8 mouse cellular contexts compared by ENCODE assay signal in the genomic region with DNA sequence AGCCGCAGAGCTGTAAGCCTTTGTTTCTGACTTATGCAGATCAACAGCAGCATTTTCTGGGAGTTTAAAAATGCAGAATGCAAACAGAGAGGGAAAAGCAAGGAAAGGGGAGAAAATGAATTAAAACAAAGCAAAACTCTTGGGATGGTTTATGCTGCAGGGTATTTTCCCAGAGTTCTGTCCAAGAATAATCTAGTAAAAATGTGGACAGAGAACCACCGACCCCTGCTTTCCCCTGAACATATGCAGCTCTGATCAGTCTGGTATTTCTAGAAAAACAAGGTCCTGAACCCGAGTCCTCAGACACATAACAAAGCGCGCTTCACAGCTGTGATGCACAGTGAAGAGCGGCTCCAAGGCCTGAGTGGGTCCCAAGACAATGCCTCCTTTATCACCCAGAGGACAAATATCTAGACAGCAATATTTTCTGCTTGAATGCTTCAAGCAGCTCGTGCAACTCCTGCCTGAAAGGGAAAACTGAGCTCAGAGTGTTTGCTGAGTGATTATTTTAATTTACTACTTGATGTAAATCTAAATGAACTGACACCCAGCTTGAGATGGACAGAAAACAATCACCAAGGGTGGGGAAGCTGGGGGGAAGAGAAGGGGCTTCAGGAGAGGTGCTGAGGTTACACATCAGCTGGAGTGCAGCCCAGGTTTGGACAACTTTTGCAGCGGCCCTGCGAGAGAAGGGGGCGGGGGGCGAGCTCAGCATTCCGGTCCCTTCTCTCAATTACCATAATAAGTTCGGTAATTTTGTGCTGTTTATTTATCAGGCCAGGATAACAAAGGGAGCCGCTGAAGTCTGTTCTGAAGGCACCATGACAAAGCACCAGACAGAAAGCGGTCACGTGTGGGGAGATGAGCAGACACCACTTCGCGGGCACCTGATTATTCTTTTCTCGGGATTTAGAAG.
A peak's percentile ranks its signal among the peaks of the same experiment; 100 is the strongest.
DNase-seq lines count a peak whose midpoint lies in the region; ATAC-seq lines count a peak whose summit lies in the region.

No protein-coding gene starts in this region.

- H3K36me3 ChIP-seq in hindbrain, embryonic 11.5 days (ENCODE audit: control insufficient read depth, insufficient read depth, low read length) = no peaks in the 10 kb centered on the region
- H3K36me3 ChIP-seq in liver, embryonic 13.5 days = no peaks in the 10 kb centered on the region
- H3K36me3 ChIP-seq in stomach, embryonic 14.5 days (ENCODE audit: control insufficient read depth, insufficient read depth, low read length) = no peaks in the 10 kb centered on the region

- H3K27me3 ChIP-seq in hindbrain, embryonic 11.5 days (ENCODE audit: control insufficient read depth, insufficient read depth, low read length) = no peaks in the 10 kb centered on the region
- H3K27me3 ChIP-seq in liver, embryonic 13.5 days = no peaks in the 10 kb centered on the region
- H3K27me3 ChIP-seq in stomach, embryonic 14.5 days (ENCODE audit: control insufficient read depth, insufficient read depth, low read length) = no peaks in the 10 kb centered on the region

- DNase-seq in cerebellum, postnatal 25 days = peak; percentile 7
- no peak for DNase-seq in cerebellum, postnatal 4 days (ENCODE audit: low spot score in 2 of 2)
- peak; percentile 76 for DNase-seq in Muller cell, postnatal 12 days (ENCODE audit: inconsistent ontology term)
- peak; percentile 78 for DNase-seq in hindbrain, embryonic 11.5 days (ENCODE audit: low spot score)
- DNase-seq in liver, embryonic 13.5 days = no peak
- DNase-seq in thymus, adult 18-20 months = no peak
- DNase-seq in urinary bladder, adult 18-20 months (ENCODE audit: low spot score in 2 of 2) = no peak

- ATAC-seq in hindbrain, embryonic 11.5 days (ENCODE audit: low FRiP score) = peak; percentile 96
- no peak for ATAC-seq in liver, embryonic 13.5 days (ENCODE audit: low read depth)
- ATAC-seq in stomach, embryonic 14.5 days (ENCODE audit: insufficient number of reproducible peaks, insufficient read depth, low FRiP score, low read depth) = peak; percentile 58; the same call in 1 of the 2 replicates

- 3% methylated on average over 19 of the region's 19 CpGs for WGBS in hindbrain, embryonic 11.5 days
- 29% methylated on average over 19 of the region's 19 CpGs for WGBS in liver, embryonic 13.5 days (ENCODE audit: insufficient replicate concordance)
- 14% methylated on average over 19 of the region's 19 CpGs for WGBS in stomach, embryonic 14.5 days

- no peak overlapping the region; the same call in 1 of the 2 replicates for H3K9ac ChIP-seq in hindbrain, embryonic 11.5 days (ENCODE audit: low read depth, low read length)
- H3K9ac ChIP-seq in liver, embryonic 13.5 days = no peak overlapping the region
- no peak overlapping the region; the same call in 1 of the 2 replicates for H3K9ac ChIP-seq in stomach, embryonic 14.5 days (replicated peaks; ENCODE audit: low read depth, low read length)

- peak overlapping the region; percentile 92 for H3K27ac ChIP-seq in hindbrain, embryonic 11.5 days (ENCODE audit: low read depth, low read length)
- H3K27ac ChIP-seq in liver, embryonic 13.5 days = no peak overlapping the region
- H3K27ac ChIP-seq in stomach, embryonic 14.5 days (ENCODE audit: low read length) = no peak overlapping the region; the same call in 1 of the 2 replicates

- H3K9me3 ChIP-seq in hindbrain, embryonic 11.5 days (ENCODE audit: control insufficient read depth, low read length) = no peaks in the 10 kb centered on the region
- no peaks in the 10 kb centered on the region for H3K9me3 ChIP-seq in liver, embryonic 13.5 days (replicated peaks)
- H3K9me3 ChIP-seq in stomach, embryonic 14.5 days (ENCODE audit: control insufficient read depth, low read depth, low read length) = no peaks in the 10 kb centered on the region

- H3K4me2 ChIP-seq in hindbrain, embryonic 11.5 days (replicated peaks; ENCODE audit: low read depth, low read length) = peak overlapping the region; percentile 30
- peak overlapping the region; percentile 38 for H3K4me2 ChIP-seq in liver, embryonic 13.5 days
- peak overlapping the region; percentile 57 for H3K4me2 ChIP-seq in stomach, embryonic 14.5 days (replicated peaks; ENCODE audit: low read depth, low read length)

- H3K4me3 ChIP-seq in hindbrain, embryonic 11.5 days (ENCODE audit: low read depth, low read length) = 0 out of 2 replicates have a peak overlapping the region, but pooled peaks have one; percentile 4
- no peak overlapping the region for H3K4me3 ChIP-seq in liver, embryonic 13.5 days (replicated peaks)
- peak overlapping the region; percentile 20 for H3K4me3 ChIP-seq in stomach, embryonic 14.5 days (ENCODE audit: low read depth, low read length)

- H3K4me1 ChIP-seq in hindbrain, embryonic 11.5 days (replicated peaks; ENCODE audit: control insufficient read depth, insufficient read depth, low read length) = no peaks in the 10 kb centered on the region; the same call in 1 of the 2 replicates
- 0 out of 2 replicates have a peak, but pooled peaks cover 8% of the 10 kb centered on the region for H3K4me1 ChIP-seq in liver, embryonic 13.5 days (replicated peaks)
- H3K4me1 ChIP-seq in stomach, embryonic 14.5 days (ENCODE audit: control insufficient read depth, insufficient read depth, low read length) = peaks cover 8% of the 10 kb centered on the region

Comparison
In these comparisons a context has a peak if more than half of its experiments do, and no peak if none do; other contexts are left out.
1. DNase-seq: peak in cerebellum, postnatal 25 days (2 of 2), Muller cell, postnatal 12 days (single experiment) and hindbrain, embryonic 11.5 days (single experiment); none in cerebellum, postnatal 4 days (0 of 2), liver, embryonic 13.5 days (single experiment), thymus, adult 18-20 months (0 of 2) and urinary bladder, adult 18-20 months (0 of 2).
2. Peak in every context shown above with its lines, with median percentiles within 50 percentile points of each other: H3K4me2 ChIP-seq.